Mouse (Mus musculus) layer of hippocampus, postnatal 14 days (tissue): Measurements from ENCODE around the gene Slc35g1. TPM values are rescaled to one million over a fixed set of nuclear protein-coding genes. Genes with fewer than 3 reads are reported as not detected.
"Not testable (repeated sequence)": the region's sequence is repeated elsewhere in the genome, so short reads cannot be mapped to it uniquely, and the experiment has no call there.

ENCODE experiments used
- DNase-seq, 2 experiments: peaks; one replicate each; pipeline ENCODE4 v3.0.0; 2021 to 2022; ENCODE audit warnings: low spot score in 2 of 2, mixed read lengths in 1 of 2
- total RNA-seq, 2 experiments: library from RNA; stranded (reverse); gene quantifications; 2 replicates each; pipeline ENCODE4 v1.2.3; 2021

Slc35g1 gene
- total RNA-seq, 2 experiments from 2014 or later: 3.3 to 3.8 TPM

- not testable (repeated sequence) for DNase-seq
These were observed 8.8 kb upstream of the Slc35g1 start for GRCm38 (mm10) chr19:38387021-38387420.

- DNase-seq: no peak
These were observed 7.9 kb upstream of the Slc35g1 start for GRCm38 (mm10) chr19:38387835-38388234.

- DNase-seq: no peak
These were observed 822 bp downstream of the Slc35g1 start for GRCm38 (mm10) chr19:38396633-38396970.

- no peak for DNase-seq
These were observed 1.2 kb downstream of the Slc35g1 start for GRCm38 (mm10) chr19:38397004-38397403.

- no peak for DNase-seq
These were observed 3.2 kb downstream of the Slc35g1 start for GRCm38 (mm10) chr19:38398966-38399365.

- DNase-seq: no peak
These were observed 5.1 kb downstream of the Slc35g1 start for GRCm38 (mm10) chr19:38400851-38401250.

GRCm38 (mm10) chr19:38401416-38401815 is 5.6 kb downstream of the Slc35g1 start:
- no peak for DNase-seq

GRCm38 (mm10) chr19:38410357-38411056 is 14.7 kb downstream of the Slc35g1 start:
- no peak for DNase-seq

GRCm38 (mm10) chr19:38413861-38414260 is 18.1 kb downstream of the Slc35g1 start:
- no peak for DNase-seq

GRCm38 (mm10) chr19:38418819-38419423 is 23.1 kb downstream of the Slc35g1 start:
- DNase-seq: no peak

- no peak for DNase-seq
These were observed 25.0 kb downstream of the Slc35g1 start for GRCm38 (mm10) chr19:38420751-38421295.

GRCm38 (mm10) chr19:38421436-38421835 is 25.7 kb downstream of the Slc35g1 start:
- no peak for DNase-seq

GRCm38 (mm10) chr19:38422926-38423325 is 27.1 kb downstream of the Slc35g1 start:
- DNase-seq: no peak

GRCm38 (mm10) chr19:38423884-38424283 is 28.1 kb downstream of the Slc35g1 start:
- DNase-seq: peak in 1 of 2 experiments; percentile 56

GRCm38 (mm10) chr19:38424581-38424980 is 28.8 kb downstream of the Slc35g1 start:
- DNase-seq: no peak

GRCm38 (mm10) chr19:38429269-38429668 is 33.5 kb downstream of the Slc35g1 start:
- DNase-seq: peak in 1 of 2 experiments; percentile 40

- no peak for DNase-seq
These were observed 34.7 kb downstream of the Slc35g1 start for GRCm38 (mm10) chr19:38430475-38430874.

GRCm38 (mm10) chr19:38431326-38431725 is 35.5 kb downstream of the Slc35g1 start:
- DNase-seq: no peak

- no peak for DNase-seq
These were observed 36.2 kb downstream of the Slc35g1 start for GRCm38 (mm10) chr19:38432021-38432420.

- peak in 1 of 2 experiments; percentile 82 for DNase-seq
These were observed 37.6 kb downstream of the Slc35g1 start for GRCm38 (mm10) chr19:38433381-38433780.

GRCm38 (mm10) chr19:38435221-38435620 is 39.4 kb downstream of the Slc35g1 start:
- peak in 1 of 2 experiments; percentile 12 for DNase-seq

- DNase-seq: no peak
These were observed 46.1 kb downstream of the Slc35g1 start for GRCm38 (mm10) chr19:38441860-38442259.

- no peak for DNase-seq
These were observed 50.0 kb downstream of the Slc35g1 start for GRCm38 (mm10) chr19:38445758-38446157.
